Mouse (Mus musculus) kidney, adult 2 months (tissue): Measurements from ENCODE around the gene Pbrm1.

Experiments used
- CTCF ChIP-seq: fragments of 200-500 bp; conservative IDR thresholded peaks from 2 replicates; pipeline ENCODE4 v1.5.1; 2011; ENCODE audit warnings: low read depth, mild to moderate bottlenecking, control low read depth, low read length, moderate library complexity, mixed read lengths; ENCODE audit not compliant: insufficient read depth, insufficient read length
- POLR2A ChIP-seq: fragments of 200-500 bp; IDR thresholded peaks from one replicate; pipeline ENCODE4 v1.6.1; 2011; ENCODE audit warnings: low read depth, low read length, control low read depth

DNA sequence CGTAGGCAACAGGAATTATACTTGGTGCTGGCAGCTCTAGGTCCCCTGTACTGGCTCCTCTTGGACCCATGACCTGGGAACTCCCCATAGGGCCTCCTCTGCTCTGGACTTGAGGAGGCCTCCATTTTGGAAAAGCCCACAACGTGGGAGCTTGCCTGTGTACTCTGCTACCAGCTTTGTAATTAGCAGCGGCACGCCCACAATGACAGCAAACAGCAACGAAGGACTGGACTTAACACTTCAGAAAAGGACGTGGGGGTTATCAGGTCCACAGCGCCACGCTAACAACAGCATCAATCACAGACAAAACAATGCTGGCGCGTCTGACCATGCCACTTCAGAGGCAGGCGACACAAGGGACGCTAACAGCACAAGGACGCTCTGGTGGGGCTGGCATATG, 152.0 kb downstream of the Pbrm1 start:
- TF ChIP-seq POLR2A, result no peak
- no peak for TF ChIP-seq CTCF
